8 mouse cellular contexts compared by ENCODE assay signal in genomic region chr7:70349981-70350670, GRCm38 (mm10). TPM values are rescaled to one million over a fixed set of nuclear protein-coding genes. Genes with fewer than 3 reads are reported as not detected.
A peak's percentile ranks its signal among the peaks of the same experiment; 100 is the strongest.
DNase-seq lines count a peak whose midpoint lies in the region; ATAC-seq and TF ChIP-seq lines count a peak whose summit lies in the region.

No protein-coding gene starts in this region.

- peak overlapping the region; percentile 44 for H3K4me3 ChIP-seq in left cerebral cortex, adult 2 months
- peak overlapping the region; percentile 58 for H3K4me3 ChIP-seq in embryonic facial prominence, embryonic 15.5 days (replicated peaks)
- peak overlapping the region; percentile 66 for H3K4me3 ChIP-seq in kidney, embryonic 16.5 days (ENCODE audit: low read length)
- peak overlapping the region; percentile 62 for H3K4me3 ChIP-seq in neural tube, embryonic 11.5 days (ENCODE audit: low read depth, low read length)
- H3K4me3 ChIP-seq in thymus, adult 2 months (ENCODE audit: control insufficient read depth, insufficient read depth, low read length), result no peak overlapping the region

- no peak for TF ChIP-seq CTCF in left cerebral cortex, adult 2 months (IDR thresholded peaks at IDR 0.05)
- no peak for TF ChIP-seq CTCF in thymus, adult 2 months (IDR thresholded peaks at IDR 0.05; ENCODE audit: borderline replicate concordance, control insufficient read depth, extremely low read depth, insufficient read depth, low read length, poor library complexity)

- peak; percentile 9 to 11 for DNase-seq in left cerebral cortex, adult 2 months (ENCODE audit: extremely low spot score in 1 of 2, low spot score in 2 of 2)
- DNase-seq in left cerebral cortex, adult 8-10 months (ENCODE audit: low spot score in 2 of 2), result no peak
- DNase-seq in neural tube, embryonic 11.5 days (ENCODE audit: low spot score), result peak; percentile 59
- DNase-seq in thymus, adult 2 months, result no peak
- DNase-seq in embryo, embryonic 9.5 days (ENCODE audit: extremely low spot score), result no peak
- DNase-seq in embryo, embryonic 11 days, result no peak

- intact Hi-C loops in left cerebral cortex, adult 2 months (cut with DNase I), result loop anchor here (1.0 to 5.0 kb wide), 2 partner anchors 9 to 1517 kb away; no protein-coding TSS in a partner anchor

- WGBS in embryonic facial prominence, embryonic 15.5 days, result 23% methylated on average over 20 of the region's 20 CpGs
- 10% methylated on average over 20 of the region's 20 CpGs for WGBS in kidney, embryonic 16.5 days
- WGBS in neural tube, embryonic 11.5 days, result 2% methylated on average over 20 of the region's 20 CpGs
- WGBS in thymus, adult 2 months, result 12% methylated on average over 20 of the region's 20 CpGs

- peaks cover 50% of the 10 kb centered on the region for H3K27me3 ChIP-seq in embryonic facial prominence, embryonic 15.5 days
- H3K27me3 ChIP-seq in kidney, embryonic 16.5 days (ENCODE audit: insufficient read depth, low read length), result no peaks in the 10 kb centered on the region
- no peaks in the 10 kb centered on the region for H3K27me3 ChIP-seq in neural tube, embryonic 11.5 days (ENCODE audit: control insufficient read depth, insufficient read depth, low read length)
- H3K27me3 ChIP-seq in thymus, adult 2 months (ENCODE audit: control insufficient read depth, insufficient read depth, low read length), result peaks cover 9% of the 10 kb centered on the region

- no peaks in the 10 kb centered on the region for H3K36me3 ChIP-seq in embryonic facial prominence, embryonic 15.5 days
- peaks cover 10% of the 10 kb centered on the region for H3K36me3 ChIP-seq in kidney, embryonic 16.5 days (ENCODE audit: insufficient read depth, low read length)
- H3K36me3 ChIP-seq in neural tube, embryonic 11.5 days (ENCODE audit: control insufficient read depth, insufficient read depth, low read length), result no peaks in the 10 kb centered on the region
- H3K36me3 ChIP-seq in thymus, adult 2 months (ENCODE audit: control insufficient read depth, insufficient read depth, low read length), result no peaks in the 10 kb centered on the region

- no peak for ATAC-seq in embryonic facial prominence, embryonic 15.5 days (ENCODE audit: insufficient number of reproducible peaks, low FRiP score, low TSS enrichment, low read depth)
- ATAC-seq in kidney, embryonic 16.5 days (ENCODE audit: low FRiP score, low TSS enrichment), result no peak
- ATAC-seq in neural tube, embryonic 11.5 days (ENCODE audit: insufficient read depth, low FRiP score, low TSS enrichment), result no peak

- no peak for TF ChIP-seq POLR2A in thymus, adult 2 months (IDR thresholded peaks at IDR 0.05; ENCODE audit: control insufficient read depth, extremely low read depth, insufficient read depth, low read length, poor library complexity)

- H3K4me1 ChIP-seq in embryonic facial prominence, embryonic 15.5 days, result peaks cover 22% of the 10 kb centered on the region
- peaks cover 57% of the 10 kb centered on the region for H3K4me1 ChIP-seq in kidney, embryonic 16.5 days (ENCODE audit: insufficient read depth, low read length)
- peaks cover 44% of the 10 kb centered on the region for H3K4me1 ChIP-seq in neural tube, embryonic 11.5 days (ENCODE audit: control insufficient read depth, insufficient read depth, low read length)
- no peaks in the 10 kb centered on the region for H3K4me1 ChIP-seq in thymus, adult 2 months (replicated peaks; ENCODE audit: control insufficient read depth, insufficient read depth, low read length)

- H3K4me2 ChIP-seq in embryonic facial prominence, embryonic 15.5 days (replicated peaks), result peak overlapping the region; percentile 69
- peak overlapping the region; percentile 86 for H3K4me2 ChIP-seq in kidney, embryonic 16.5 days (replicated peaks; ENCODE audit: low read depth, low read length)
- H3K4me2 ChIP-seq in neural tube, embryonic 11.5 days (ENCODE audit: low read depth), result peak overlapping the region; percentile 85

- peak overlapping the region; percentile 56; the same call in 1 of the 2 replicates for H3K27ac ChIP-seq in left cerebral cortex, adult 2 months
- peak overlapping the region; percentile 90; the same call in 1 of the 2 replicates for H3K27ac ChIP-seq in embryonic facial prominence, embryonic 15.5 days (replicated peaks)
- peak overlapping the region; percentile 92 for H3K27ac ChIP-seq in kidney, embryonic 16.5 days (ENCODE audit: low read length)
- peak overlapping the region; percentile 98 for H3K27ac ChIP-seq in neural tube, embryonic 11.5 days (ENCODE audit: low read depth, low read length)
- no peak overlapping the region for H3K27ac ChIP-seq in thymus, adult 2 months (ENCODE audit: control insufficient read depth, insufficient read depth, low read length)

- no peaks in the 10 kb centered on the region for H3K9me3 ChIP-seq in embryonic facial prominence, embryonic 15.5 days (replicated peaks)
- H3K9me3 ChIP-seq in kidney, embryonic 16.5 days (ENCODE audit: low read length), result no peaks in the 10 kb centered on the region
- H3K9me3 ChIP-seq in neural tube, embryonic 11.5 days (ENCODE audit: control insufficient read depth, low read length), result no peaks in the 10 kb centered on the region

- no peak overlapping the region for H3K9ac ChIP-seq in embryonic facial prominence, embryonic 15.5 days
- peak overlapping the region; percentile 81 for H3K9ac ChIP-seq in kidney, embryonic 16.5 days (replicated peaks; ENCODE audit: low read length)
- H3K9ac ChIP-seq in neural tube, embryonic 11.5 days (ENCODE audit: low read length), result peak overlapping the region; percentile 91

RNA-seq across cellular contexts. Expression of gene Nr2f2, which starts 16.4 kb away (rescaled TPM):
- total RNA-seq in left cerebral cortex, adult 2 months (2021), result 10 to 100 TPM; 38.9 to 45.2 TPM
- total RNA-seq in left cerebral cortex, adult 8-10 months (2022), result 10 to 100 TPM; 20.1 to 32.6 (median 27.2) TPM
- polyA plus RNA-seq in embryonic facial prominence, embryonic 15.5 days (2015; fragmentation: Nextera tagmentation; extraction: Ambion mirVana), result 32.3 and 35.6 TPM in 2 replicates
- 165 and 186 TPM in 2 replicates for polyA plus RNA-seq in kidney, embryonic 16.5 days (2015; fragmentation: Nextera tagmentation; extraction: Ambion mirVana)
- 88.5 and 95.9 TPM in 2 replicates for polyA plus RNA-seq in neural tube, embryonic 11.5 days (2014; fragmentation: Nextera tagmentation; extraction: Ambion mirVana)
- polyA plus RNA-seq in thymus, adult 2 months (2012; rRNA removed), result 12.8 and 14.7 TPM in 2 replicates

Comparison
In these comparisons a context has a peak if more than half of its experiments do, and no peak if none do; other contexts are left out.
1. DNase-seq: peak in left cerebral cortex, adult 2 months (2 of 2) and neural tube, embryonic 11.5 days (single experiment); none in left cerebral cortex, adult 8-10 months (0 of 2), thymus, adult 2 months (single experiment), embryo, embryonic 9.5 days (single experiment) and embryo, embryonic 11 days (single experiment).
2. Peak in every context shown above with its lines, with median percentiles within 50 percentile points of each other: H3K4me2 ChIP-seq.